Mouse (Mus musculus): ENCODE data around the gene Sgsm1.
"Not testable (repeated sequence)": the region's sequence is repeated elsewhere in the genome, so short reads cannot be mapped to it uniquely, and the experiment has no call there.

Sgsm1 gene

GRCm38 (mm10) chr5:113310377-113311003, at the start of gene Sgsm1:
Gene Sgsm1 (minus strand): TSS chr5:113310786.
- H3K36me3 ChIP-seq (ENCODE audit: control insufficient read depth, insufficient read depth, low read length, poor library complexity, severe bottlenecking), result no peaks in the 10 kb centered on the region
- DNase-seq (ENCODE audit: low read depth, low spot score), result peak; percentile 33
- H3K27me3 ChIP-seq (ENCODE audit: control insufficient read depth, insufficient read depth, low read length, poor library complexity, severe bottlenecking), result no peaks in the 10 kb centered on the region

GRCm38 (mm10) chr5:113358833-113359232, 48.2 kb upstream of the Sgsm1 start:
- DNase-seq (ENCODE audit: low read depth, low spot score), result no peak

GRCm38 (mm10) chr5:113357656-113358055, 47.1 kb upstream of the Sgsm1 start:
- Histone ChIP-seq H3K27me3 (ENCODE audit: control insufficient read depth, insufficient read depth, low read length, poor library complexity, severe bottlenecking) (no peaks in the 10 kb centered on the region), H3K36me3 (ENCODE audit: control insufficient read depth, insufficient read depth, low read length, poor library complexity, severe bottlenecking) (no peaks in the 10 kb centered on the region)
- no peak for DNase-seq (ENCODE audit: low read depth, low spot score)

More at GRCm38 (mm10) chr5:113358833-113359232, 48.2 kb upstream of the Sgsm1 start:
- Histone ChIP-seq H3K27me3 (ENCODE audit: control insufficient read depth, insufficient read depth, low read length, poor library complexity, severe bottlenecking) (no peaks in the 10 kb centered on the region), H3K36me3 (ENCODE audit: control insufficient read depth, insufficient read depth, low read length, poor library complexity, severe bottlenecking) (no peaks in the 10 kb centered on the region)

- no peaks in the 10 kb centered on the region for H3K36me3 ChIP-seq (ENCODE audit: control insufficient read depth, insufficient read depth, low read length, poor library complexity, severe bottlenecking)
- no peaks in the 10 kb centered on the region for H3K27me3 ChIP-seq (ENCODE audit: control insufficient read depth, insufficient read depth, low read length, poor library complexity, severe bottlenecking)
- DNase-seq (ENCODE audit: low read depth, low spot score), result no peak
These were observed 46.6 kb upstream of the Sgsm1 start, which contains the start of gene Aym1 for GRCm38 (mm10) chr5:113357186-113357585. Gene Aym1 (plus strand): TSS chr5:113357294.

- DNase-seq (ENCODE audit: low read depth, low spot score), result no peak
- Histone ChIP-seq H3K27me3 (ENCODE audit: control insufficient read depth, insufficient read depth, low read length, poor library complexity, severe bottlenecking) (no peaks in the 10 kb centered on the region), H3K36me3 (ENCODE audit: control insufficient read depth, insufficient read depth, low read length, poor library complexity, severe bottlenecking) (no peaks in the 10 kb centered on the region)
These were observed 43.7 kb upstream of the Sgsm1 start for GRCm38 (mm10) chr5:113354311-113354710.

- no peak for DNase-seq (ENCODE audit: low read depth, low spot score)
- Histone ChIP-seq H3K27me3 (ENCODE audit: control insufficient read depth, insufficient read depth, low read length, poor library complexity, severe bottlenecking) (no peaks in the 10 kb centered on the region), H3K36me3 (ENCODE audit: control insufficient read depth, insufficient read depth, low read length, poor library complexity, severe bottlenecking) (no peaks in the 10 kb centered on the region)
These were observed 42.0 kb upstream of the Sgsm1 start for GRCm38 (mm10) chr5:113352636-113353035.

- Histone ChIP-seq H3K27me3 (ENCODE audit: control insufficient read depth, insufficient read depth, low read length, poor library complexity, severe bottlenecking) (no peaks in the 10 kb centered on the region), H3K36me3 (ENCODE audit: control insufficient read depth, insufficient read depth, low read length, poor library complexity, severe bottlenecking) (no peaks in the 10 kb centered on the region)
- no peak for DNase-seq (ENCODE audit: low read depth, low spot score)
These were observed 41.2 kb upstream of the Sgsm1 start for GRCm38 (mm10) chr5:113351768-113352167.

GRCm38 (mm10) chr5:113349810-113350209, 39.2 kb upstream of the Sgsm1 start:
- no peak for DNase-seq (ENCODE audit: low read depth, low spot score)
- Histone ChIP-seq H3K27me3 (ENCODE audit: control insufficient read depth, insufficient read depth, low read length, poor library complexity, severe bottlenecking) (no peaks in the 10 kb centered on the region; the same call in 1 of the 2 replicates), H3K36me3 (ENCODE audit: control insufficient read depth, insufficient read depth, low read length, poor library complexity, severe bottlenecking) (no peaks in the 10 kb centered on the region)

GRCm38 (mm10) chr5:113349226-113349625, 38.6 kb upstream of the Sgsm1 start:
- Histone ChIP-seq H3K27me3 (ENCODE audit: control insufficient read depth, insufficient read depth, low read length, poor library complexity, severe bottlenecking) (no peaks in the 10 kb centered on the region; the same call in 1 of the 2 replicates), H3K36me3 (ENCODE audit: control insufficient read depth, insufficient read depth, low read length, poor library complexity, severe bottlenecking) (no peaks in the 10 kb centered on the region)
- DNase-seq (ENCODE audit: low read depth, low spot score), result no peak

- no peaks in the 10 kb centered on the region; the same call in 1 of the 2 replicates for H3K27me3 ChIP-seq (ENCODE audit: control insufficient read depth, insufficient read depth, low read length, poor library complexity, severe bottlenecking)
- H3K36me3 ChIP-seq (ENCODE audit: control insufficient read depth, insufficient read depth, low read length, poor library complexity, severe bottlenecking), result no peaks in the 10 kb centered on the region
- DNase-seq (ENCODE audit: low read depth, low spot score), result no peak
These were observed 38.0 kb upstream of the Sgsm1 start for GRCm38 (mm10) chr5:113348597-113348996.

GRCm38 (mm10) chr5:113347593-113347992, 37.0 kb upstream of the Sgsm1 start:
- Histone ChIP-seq H3K27me3 (ENCODE audit: control insufficient read depth, insufficient read depth, low read length, poor library complexity, severe bottlenecking) (no peaks in the 10 kb centered on the region; the same call in 1 of the 2 replicates), H3K36me3 (ENCODE audit: control insufficient read depth, insufficient read depth, low read length, poor library complexity, severe bottlenecking) (no peaks in the 10 kb centered on the region)
- DNase-seq (ENCODE audit: low read depth, low spot score), result no peak

- not testable (repeated sequence) for H3K36me3 ChIP-seq (ENCODE audit: control insufficient read depth, insufficient read depth, low read length, poor library complexity, severe bottlenecking); DNase-seq (ENCODE audit: low read depth, low spot score); H3K27me3 ChIP-seq (ENCODE audit: control insufficient read depth, insufficient read depth, low read length, poor library complexity, severe bottlenecking)
These were observed 36.1 kb upstream of the Sgsm1 start for GRCm38 (mm10) chr5:113346651-113347050.

- DNase-seq (ENCODE audit: low read depth, low spot score), result no peak
- no peaks in the 10 kb centered on the region; the same call in 1 of the 2 replicates for H3K27me3 ChIP-seq (ENCODE audit: control insufficient read depth, insufficient read depth, low read length, poor library complexity, severe bottlenecking)
- H3K36me3 ChIP-seq (ENCODE audit: control insufficient read depth, insufficient read depth, low read length, poor library complexity, severe bottlenecking), result no peaks in the 10 kb centered on the region
These were observed 35.2 kb upstream of the Sgsm1 start for GRCm38 (mm10) chr5:113345781-113346180.

GRCm38 (mm10) chr5:113344635-113345386, 34.2 kb upstream of the Sgsm1 start:
- no peak for DNase-seq (ENCODE audit: low read depth, low spot score)
- H3K36me3 ChIP-seq (ENCODE audit: control insufficient read depth, insufficient read depth, low read length, poor library complexity, severe bottlenecking), result no peaks in the 10 kb centered on the region
- H3K27me3 ChIP-seq (ENCODE audit: control insufficient read depth, insufficient read depth, low read length, poor library complexity, severe bottlenecking), result no peaks in the 10 kb centered on the region; the same call in 1 of the 2 replicates

- no peaks in the 10 kb centered on the region for H3K27me3 ChIP-seq (ENCODE audit: control insufficient read depth, insufficient read depth, low read length, poor library complexity, severe bottlenecking)
- no peak for DNase-seq (ENCODE audit: low read depth, low spot score)
- H3K36me3 ChIP-seq (ENCODE audit: control insufficient read depth, insufficient read depth, low read length, poor library complexity, severe bottlenecking), result no peaks in the 10 kb centered on the region
These were observed 25.7 kb upstream of the Sgsm1 start for GRCm38 (mm10) chr5:113336281-113336680.
